Mouse (Mus musculus) embryonic facial prominence, embryonic 14.5 days (tissue): Measurements from ENCODE around the gene Bri3. TPM values are rescaled to one million over a fixed set of nuclear protein-coding genes. Genes with fewer than 3 reads are reported as not detected.

Experiments
- ATAC-seq: fragments of 200-750 bp; cut with Nextera tagmentation; 2 replicates; pipeline ENCODE4 v1.8.0; 2017; ENCODE audit warnings: low read depth, moderate number of reproducible peaks, moderate TSS enrichment
- DNase-seq: peaks from one replicate; pipeline ENCODE4 v3.0.0-alpha.2; 2015; ENCODE audit warnings: low spot score
- H3K27ac ChIP-seq: fragments of 300-500 bp; sonication (generic); replicated peaks from 2 replicates; pipeline ENCODE4 v1.5.1; 2014; ENCODE audit warnings: low read depth, mild to moderate bottlenecking, low read length, moderate library complexity
- H3K27me3 ChIP-seq: fragments of 300-500 bp; sonication (generic); replicated peaks from 2 replicates; pipeline ENCODE4 v1.6.1; 2014; ENCODE audit warnings: low read length; ENCODE audit not compliant: control insufficient read depth, insufficient read depth
- H3K36me3 ChIP-seq: fragments of 300-500 bp; sonication (generic); 2 replicates; pipeline ENCODE4 v1.6.1; 2014; ENCODE audit warnings: low read length, mixed read lengths; ENCODE audit not compliant: control insufficient read depth, insufficient read depth
- H3K4me1 ChIP-seq: fragments of 300-500 bp; sonication (generic); 2 replicates; pipeline ENCODE4 v1.6.1; 2014; ENCODE audit warnings: antibody characterized with exemption, low read length; ENCODE audit not compliant: control insufficient read depth, insufficient read depth
- H3K4me2 ChIP-seq: fragments of 300-500 bp; sonication (generic); 2 replicates; pipeline ENCODE4 v1.6.1; 2014; ENCODE audit warnings: low read depth, mild to moderate bottlenecking, low read length, moderate library complexity, mixed read lengths
- H3K4me3 ChIP-seq: fragments of 300-500 bp; sonication (generic); 2 replicates; pipeline ENCODE4 v1.5.1; 2014; ENCODE audit warnings: low read depth, mild to moderate bottlenecking, low read length
- H3K9ac ChIP-seq: fragments of 300-500 bp; sonication (generic); 2 replicates; pipeline ENCODE4 v1.6.1; 2014; ENCODE audit warnings: low read depth, mild to moderate bottlenecking, low read length, moderate library complexity, mixed read lengths
- H3K9me3 ChIP-seq: fragments of 300-500 bp; sonication (generic); 2 replicates; pipeline ENCODE4 v1.6.1; 2016; ENCODE audit warnings: low read length; ENCODE audit not compliant: control insufficient read depth
- WGBS: fragments of 180-500 bp; shearing (Covaris S2); extraction: QIAGEN DNeasy Blood & Tissue Kit; methylation state at CpG from one replicate; pipeline ENCODE4 v1.1.7; 2014; 5-methylcytosine and 5-hydroxymethylcytosine counted together
- polyA plus RNA-seq: library from polyadenylated mRNA; unstranded; fragments of >200 nt; fragmentation: Nextera tagmentation; extraction: Ambion mirVana; gene quantifications from 2 replicates; pipeline ENCODE4 v1.2.1, GENCODE M21; 2014

Gene Bri3
- polyA plus RNA-seq, 1 experiment from 2014 or later = 96.3 TPM

- Histone ChIP-seq H3K9ac (no peak overlapping the region), H3K9me3 (no peaks in the 10 kb centered on the region), H3K4me3 (no peak overlapping the region), H3K4me1 (peaks cover 37% of the 10 kb centered on the region), H3K36me3 (peaks cover 44% of the 10 kb centered on the region), H3K27ac (no peak overlapping the region), H3K4me2 (no peak overlapping the region), H3K27me3 (no peaks in the 10 kb centered on the region)
- 69% methylated on average over 8 of the region's 8 CpGs for WGBS
- ATAC-seq = no peak
- DNase-seq = no peak
Measured at GRCm38 (mm10) chr5:144260464-144260863, 16.2 kb downstream of the Bri3 start.

DNA sequence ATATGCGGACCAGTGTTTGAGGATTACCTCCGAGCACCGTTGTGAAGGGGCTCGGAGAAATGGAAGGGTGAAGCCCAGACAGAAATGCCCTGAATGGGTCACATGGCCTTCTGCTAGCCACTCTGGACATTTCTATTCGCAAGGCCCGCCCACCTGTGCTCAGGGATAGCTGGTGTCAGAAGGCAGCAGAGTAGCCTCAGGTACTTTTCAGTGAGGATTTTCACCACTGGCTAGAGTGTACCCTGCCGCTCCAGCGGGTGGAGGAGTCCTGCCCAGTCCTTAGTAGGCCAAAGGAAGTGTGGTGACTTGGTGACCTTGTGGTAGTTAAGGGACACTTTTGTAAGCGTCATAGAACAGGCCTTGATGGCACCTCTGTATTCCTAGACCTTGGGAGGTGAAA lies 17.1 kb downstream of the Bri3 start:
- H3K4me1 ChIP-seq = peaks cover 37% of the 10 kb centered on the region
- 78% methylated on average over 9 of the region's 9 CpGs for WGBS
- no peak overlapping the region for H3K4me2 ChIP-seq
- H3K9ac ChIP-seq = no peak overlapping the region
- H3K4me3 ChIP-seq = no peak overlapping the region
- no peak for ATAC-seq
- DNase-seq = no peak
- peaks cover 47% of the 10 kb centered on the region for H3K36me3 ChIP-seq
- H3K9me3 ChIP-seq = no peaks in the 10 kb centered on the region
- H3K27me3 ChIP-seq = no peaks in the 10 kb centered on the region
- H3K27ac ChIP-seq = no peak overlapping the region

DNA sequence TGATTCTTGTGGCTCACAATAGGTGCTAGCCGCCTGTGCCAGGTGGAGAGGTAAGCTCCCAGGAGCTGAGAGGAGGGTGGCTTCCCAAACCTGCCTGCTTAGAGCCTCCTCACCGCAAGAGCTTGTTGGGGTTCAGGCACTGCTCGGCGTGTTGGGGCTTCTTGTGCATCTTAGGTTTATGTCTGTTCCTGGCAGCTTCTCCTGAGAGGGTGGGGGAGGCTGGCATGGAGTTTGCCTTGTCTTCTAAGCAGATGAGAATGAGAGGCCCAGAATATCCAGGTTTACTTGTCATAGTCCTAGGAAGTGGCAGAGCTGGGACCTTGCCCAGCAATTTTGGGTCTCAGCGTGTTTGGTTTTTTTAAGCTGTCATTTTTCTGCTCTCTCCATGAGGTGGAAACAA lies 17.6 kb downstream of the Bri3 start:
- no peak overlapping the region for H3K4me2 ChIP-seq
- no peak overlapping the region for H3K27ac ChIP-seq
- peaks cover 51% of the 10 kb centered on the region for H3K36me3 ChIP-seq
- H3K4me1 ChIP-seq = peaks cover 34% of the 10 kb centered on the region
- no peaks in the 10 kb centered on the region for H3K9me3 ChIP-seq
- H3K27me3 ChIP-seq = no peaks in the 10 kb centered on the region
- DNase-seq (no peak), ATAC-seq (no peak)
- 78% methylated on average over 5 of the region's 5 CpGs for WGBS
- no peak overlapping the region for H3K9ac ChIP-seq
- no peak overlapping the region for H3K4me3 ChIP-seq

- ATAC-seq (no peak), DNase-seq (no peak)
- Histone ChIP-seq H3K36me3 (peaks cover 63% of the 10 kb centered on the region), H3K4me3 (no peak overlapping the region), H3K9me3 (no peaks in the 10 kb centered on the region), H3K4me1 (peaks cover 22% of the 10 kb centered on the region), H3K9ac (no peak overlapping the region), H3K27ac (no peak overlapping the region), H3K4me2 (no peak overlapping the region), H3K27me3 (no peaks in the 10 kb centered on the region)
- WGBS = 67% methylated on average over 9 of the region's 9 CpGs
Measured at GRCm38 (mm10) chr5:144263082-144263481, 18.8 kb downstream of the Bri3 start.

DNA sequence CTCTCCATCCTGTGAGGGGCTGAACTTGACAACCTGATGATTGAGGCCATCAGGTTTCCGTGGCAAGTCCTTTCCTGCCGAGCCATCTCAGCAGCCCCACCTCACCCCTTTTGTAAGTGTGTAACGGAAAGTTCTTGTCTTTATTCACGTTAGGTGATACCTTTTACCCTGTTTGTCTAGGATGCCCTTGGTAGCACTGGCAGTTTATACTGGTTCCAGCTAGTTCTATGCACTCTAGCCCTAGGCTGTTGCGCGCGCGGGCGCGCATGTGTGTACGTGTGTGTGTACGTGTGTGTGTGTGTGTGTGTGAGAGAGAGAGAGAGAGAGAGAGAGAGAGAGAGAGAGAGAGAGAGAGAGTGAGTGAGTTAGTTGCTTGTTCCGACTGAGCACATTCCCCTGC lies 19.3 kb downstream of the Bri3 start:
- WGBS = 82% methylated on average over 13 of the region's 13 CpGs
- H3K9me3 ChIP-seq = no peaks in the 10 kb centered on the region
- peaks cover 59% of the 10 kb centered on the region for H3K36me3 ChIP-seq
- no peak overlapping the region for H3K9ac ChIP-seq
- H3K27ac ChIP-seq = no peak overlapping the region
- no peak overlapping the region for H3K4me2 ChIP-seq
- DNase-seq = no peak
- no peak overlapping the region for H3K4me3 ChIP-seq
- ATAC-seq = no peak
- no peaks in the 10 kb centered on the region for H3K27me3 ChIP-seq
- peaks cover 18% of the 10 kb centered on the region for H3K4me1 ChIP-seq

- Histone ChIP-seq H3K9ac (no peak overlapping the region), H3K4me3 (no peak overlapping the region), H3K27ac (no peak overlapping the region), H3K27me3 (no peaks in the 10 kb centered on the region), H3K9me3 (no peaks in the 10 kb centered on the region), H3K36me3 (peaks cover 39% of the 10 kb centered on the region), H3K4me1 (peaks cover 4% of the 10 kb centered on the region; the same call in 1 of the 2 replicates), H3K4me2 (no peak overlapping the region)
- ATAC-seq (no peak), DNase-seq (no peak)
- WGBS = 86% methylated on average over 8 of the region's 8 CpGs
Measured at GRCm38 (mm10) chr5:144267535-144268241, 23.5 kb downstream of the Bri3 start.

- Histone ChIP-seq H3K9ac (no peak overlapping the region), H3K4me1 (no peaks in the 10 kb centered on the region), H3K27ac (no peak overlapping the region), H3K9me3 (no peaks in the 10 kb centered on the region), H3K36me3 (peaks cover 23% of the 10 kb centered on the region), H3K27me3 (no peaks in the 10 kb centered on the region), H3K4me2 (no peak overlapping the region), H3K4me3 (no peak overlapping the region)
- WGBS = 92% methylated on average over 7 of the region's 7 CpGs
- ATAC-seq (no peak), DNase-seq (no peak)
Measured at GRCm38 (mm10) chr5:144269926-144270325, 25.7 kb downstream of the Bri3 start.

GRCm38 (mm10) chr5:144270420-144270819 lies 26.2 kb downstream of the Bri3 start:
- Histone ChIP-seq H3K27me3 (no peaks in the 10 kb centered on the region), H3K36me3 (peaks cover 19% of the 10 kb centered on the region), H3K4me1 (no peaks in the 10 kb centered on the region), H3K9me3 (no peaks in the 10 kb centered on the region), H3K9ac (no peak overlapping the region), H3K4me2 (no peak overlapping the region), H3K27ac (no peak overlapping the region), H3K4me3 (no peak overlapping the region)
- no peak for DNase-seq
- ATAC-seq = no peak
- WGBS = 96% methylated on average over 8 of the region's 8 CpGs

DNA sequence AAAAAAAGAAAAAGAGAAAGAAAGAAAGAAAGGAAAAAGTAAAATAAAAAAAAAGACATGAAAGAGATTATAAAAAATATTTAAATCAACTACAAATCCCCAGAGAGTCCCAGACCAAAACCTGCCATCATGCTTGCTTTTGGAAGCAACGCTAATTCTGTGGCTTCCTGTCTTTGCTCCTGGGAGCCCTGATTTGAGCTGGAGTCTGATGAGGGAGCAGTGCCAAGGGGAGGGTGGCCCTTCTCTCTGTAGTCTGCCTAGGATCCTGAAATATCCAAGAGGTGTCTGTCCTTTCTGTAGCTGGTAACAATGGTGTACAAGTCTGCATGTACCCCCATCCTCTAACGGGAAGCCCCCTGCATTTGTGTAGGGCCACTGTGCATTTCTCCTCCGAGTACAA lies 26.9 kb downstream of the Bri3 start:
- H3K27me3 ChIP-seq = no peaks in the 10 kb centered on the region
- peaks cover 18% of the 10 kb centered on the region for H3K36me3 ChIP-seq
- 71% methylated on average over 3 of the region's 3 CpGs for WGBS
- H3K4me2 ChIP-seq = no peak overlapping the region
- no peak for DNase-seq
- H3K4me3 ChIP-seq = no peak overlapping the region
- no peaks in the 10 kb centered on the region for H3K4me1 ChIP-seq
- ATAC-seq = no peak
- H3K27ac ChIP-seq = no peak overlapping the region
- no peak overlapping the region for H3K9ac ChIP-seq
- no peaks in the 10 kb centered on the region for H3K9me3 ChIP-seq
